15 mouse cellular contexts compared by ENCODE assay signal in the genomic region with DNA sequence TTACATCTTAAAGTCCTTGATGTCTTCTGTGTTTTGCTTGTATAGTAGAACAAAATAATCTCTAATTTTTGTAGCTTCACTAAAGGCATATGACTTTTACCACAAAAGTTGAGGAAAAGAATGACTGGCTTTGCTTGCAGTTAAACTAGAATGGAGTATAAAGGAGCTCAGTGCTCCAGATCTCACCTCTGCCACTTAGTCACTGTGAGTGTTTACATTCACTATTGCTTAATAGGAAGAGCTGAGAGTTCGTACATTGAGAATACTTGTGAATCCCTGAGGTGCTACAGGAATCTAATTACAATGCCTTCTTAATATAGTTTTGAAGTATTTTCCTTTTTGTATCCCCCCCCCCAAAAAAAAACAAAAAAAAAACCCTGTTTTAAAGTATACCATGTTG.
"Had no signal": no experiment of that assay in that cellular context is flagged by ENCODE, and none has a peak within 500 bp of the region (broad histone marks: within the 10 kb centered on the region; RNA-seq: fewer than 3 reads in every experiment).

No protein-coding gene starts in this region.

- H3K4me1 ChIP-seq: midbrain, embryonic 13.5 days; midbrain, embryonic 15.5 days; neural tube, embryonic 12.5 days; stomach, embryonic 15.5 days had no signal

- ATAC-seq: midbrain, embryonic 13.5 days; midbrain, embryonic 15.5 days had no signal

- H3K36me3 ChIP-seq: midbrain, embryonic 15.5 days had no signal

- H3K27me3 ChIP-seq: megakaryocyte, embryonic 14.5 days; midbrain, embryonic 13.5 days; midbrain, embryonic 15.5 days; neural tube, embryonic 12.5 days; stomach, embryonic 15.5 days had no signal

- H3K4me3 ChIP-seq: megakaryocyte, embryonic 14.5 days; midbrain, embryonic 13.5 days; midbrain, embryonic 15.5 days; neural tube, embryonic 12.5 days; stomach, embryonic 15.5 days had no signal

- H3K4me2 ChIP-seq: lung, embryonic 14.5 days; midbrain, embryonic 11.5 days; midbrain, embryonic 13.5 days; midbrain, embryonic 15.5 days; neural tube, embryonic 12.5 days; stomach, embryonic 15.5 days had no signal

- DNase-seq: liver; lung, embryonic 14.5 days; right cerebral cortex, postnatal 14 days; thymus, adult 2 months; thymus, postnatal 25 days; thymus, postnatal 4 days had no signal

- H3K9ac ChIP-seq: liver, embryonic 14.5 days; lung, embryonic 14.5 days; midbrain, embryonic 13.5 days; midbrain, embryonic 15.5 days; neural tube, embryonic 12.5 days; stomach, embryonic 15.5 days had no signal

- H3K9me3 ChIP-seq: megakaryocyte, embryonic 14.5 days; midbrain, embryonic 13.5 days; midbrain, embryonic 15.5 days; neural tube, embryonic 12.5 days; stomach, embryonic 15.5 days had no signal

- H3K27ac ChIP-seq: macrophage; midbrain, embryonic 13.5 days; midbrain, embryonic 15.5 days; neural tube, embryonic 12.5 days; stomach, embryonic 15.5 days; stomach, postnatal 0 days had no signal
